Mouse (Mus musculus) small intestine, adult 2 months (tissue): ENCODE results near the gene Sos2. TPM values are rescaled to one million over a fixed set of nuclear protein-coding genes. Genes with fewer than 3 reads are reported as not detected.
"Not testable (repeated sequence)": the region's sequence is repeated elsewhere in the genome, so short reads cannot be mapped to it uniquely, and the experiment has no call there.

Experiments used
- H3K27ac ChIP-seq: fragments of 200-500 bp; 2 replicates; pipeline ENCODE4 v1.5.1; 2012; ENCODE audit warnings: low read depth, low read length, control low read depth, inconsistent platforms; ENCODE audit not compliant: insufficient read depth
- H3K27me3 ChIP-seq: fragments of 200-500 bp; 2 replicates; pipeline ENCODE4 v1.6.1; 2012; ENCODE audit warnings: mild to moderate bottlenecking, moderate library complexity, low read length, inconsistent platforms; ENCODE audit not compliant: control insufficient read depth, insufficient read depth
- H3K36me3 ChIP-seq: fragments of 200-500 bp; 2 replicates; pipeline ENCODE4 v1.6.1; 2012; ENCODE audit warnings: mild to moderate bottlenecking, low read length, control low read depth, inconsistent platforms; ENCODE audit not compliant: control insufficient read depth, insufficient read depth
- H3K4me1 ChIP-seq: fragments of 200-500 bp; 2 replicates; pipeline ENCODE4 v1.6.1; 2012; ENCODE audit warnings: low read length, inconsistent platforms, mixed read lengths; ENCODE audit not compliant: control insufficient read depth, insufficient read depth, insufficient read length
- H3K4me3 ChIP-seq: fragments of 200-500 bp; 2 replicates; pipeline ENCODE4 v1.5.1; 2012; ENCODE audit warnings: low read depth, mild to moderate bottlenecking, control low read depth, inconsistent platforms, low read length, moderate library complexity
- CTCF ChIP-seq: fragments of 200-500 bp; IDR thresholded peaks from 2 replicates; pipeline ENCODE4 v1.5.1; 2012; ENCODE audit warnings: low read depth, mild to moderate bottlenecking, control low read depth, inconsistent platforms, low read length, moderate library complexity, mixed read lengths; ENCODE audit not compliant: insufficient replicate concordance, insufficient read length; ENCODE audit errors: extremely low read depth
- POLR2A ChIP-seq: fragments of 200-500 bp; IDR thresholded peaks from 2 replicates; pipeline ENCODE4 v1.6.1; 2012; ENCODE audit warnings: low read depth, mild to moderate bottlenecking, control low read depth, inconsistent platforms, low read length, moderate library complexity
- WGBS: fragments of 180-500 bp; shearing (Covaris S2); methylation state at CpG from one replicate; pipeline ENCODE4 v1.1.7; 2018; 5-methylcytosine and 5-hydroxymethylcytosine counted together
- polyA plus RNA-seq: library from polyadenylated mRNA; depleted of rRNA; stranded (reverse); fragments of >200 nt; gene quantifications from 2 replicates; pipeline ENCODE4 v1.2.3, GENCODE M21; 2012

The Sos2 gene
- polyA plus RNA-seq, 1 experiment, result 12.0 TPM

DNA sequence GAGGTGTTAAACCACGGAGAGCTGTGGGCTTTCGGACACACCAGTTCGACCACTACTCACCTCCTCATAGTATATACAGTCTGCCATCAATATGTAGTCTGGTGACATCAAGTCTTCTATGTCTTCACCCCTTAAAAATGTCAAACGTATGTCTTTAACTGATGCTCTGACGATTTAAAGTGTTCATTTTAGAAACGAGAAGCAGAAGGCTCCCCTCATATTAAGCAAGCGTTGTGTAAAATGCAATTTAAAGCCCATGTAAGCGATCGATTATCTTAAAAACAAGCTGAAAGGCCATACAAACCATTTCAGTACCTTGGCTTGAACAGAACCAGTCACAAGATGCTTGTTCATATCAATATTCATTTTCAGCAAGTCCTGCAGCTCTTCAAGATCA, 99.4 kb downstream of the Sos2 start:
- WGBS, result 15% methylated on average over 9 of the region's 9 CpGs
- H3K4me1 ChIP-seq, result peaks cover 5% of the 10 kb centered on the region; the same call in 1 of the 2 replicates
- H3K27me3 ChIP-seq, result no peaks in the 10 kb centered on the region
- peaks cover 34% of the 10 kb centered on the region for H3K36me3 ChIP-seq
- H3K4me3 ChIP-seq, result peak overlapping the region; percentile 93
- no peak for TF ChIP-seq CTCF
- no peak for TF ChIP-seq POLR2A
- peak overlapping the region; percentile 31; the same call in 1 of the 2 replicates for H3K27ac ChIP-seq

DNA sequence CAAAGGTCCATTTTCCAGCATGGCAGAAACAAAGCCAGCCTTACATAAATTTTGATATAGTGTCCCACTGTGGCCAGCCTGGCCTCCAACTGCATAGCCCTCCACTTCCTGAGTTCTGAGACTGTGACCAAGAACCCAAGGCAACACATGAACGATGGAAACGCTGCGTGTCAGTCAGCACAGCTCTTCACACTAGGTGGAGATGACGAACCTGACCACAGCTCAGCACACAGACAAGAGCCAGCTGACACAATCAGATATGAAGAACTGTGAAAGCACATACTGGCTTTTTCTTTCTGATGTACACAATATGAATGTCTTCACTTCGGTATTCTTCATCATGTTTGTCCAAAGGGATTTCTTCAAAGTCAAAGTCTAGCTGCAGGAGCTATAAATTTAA, 102.0 kb downstream of the Sos2 start:
- Histone ChIP-seq H3K36me3 (peaks cover 22% of the 10 kb centered on the region), H3K4me3 (no peak overlapping the region), H3K27me3 (no peaks in the 10 kb centered on the region), H3K27ac (no peak overlapping the region), H3K4me1 (peaks cover 5% of the 10 kb centered on the region; the same call in 1 of the 2 replicates)
- WGBS, result 34% methylated on average over 5 of the region's 5 CpGs
- TF ChIP-seq POLR2A (no peak), CTCF (no peak)

DNA sequence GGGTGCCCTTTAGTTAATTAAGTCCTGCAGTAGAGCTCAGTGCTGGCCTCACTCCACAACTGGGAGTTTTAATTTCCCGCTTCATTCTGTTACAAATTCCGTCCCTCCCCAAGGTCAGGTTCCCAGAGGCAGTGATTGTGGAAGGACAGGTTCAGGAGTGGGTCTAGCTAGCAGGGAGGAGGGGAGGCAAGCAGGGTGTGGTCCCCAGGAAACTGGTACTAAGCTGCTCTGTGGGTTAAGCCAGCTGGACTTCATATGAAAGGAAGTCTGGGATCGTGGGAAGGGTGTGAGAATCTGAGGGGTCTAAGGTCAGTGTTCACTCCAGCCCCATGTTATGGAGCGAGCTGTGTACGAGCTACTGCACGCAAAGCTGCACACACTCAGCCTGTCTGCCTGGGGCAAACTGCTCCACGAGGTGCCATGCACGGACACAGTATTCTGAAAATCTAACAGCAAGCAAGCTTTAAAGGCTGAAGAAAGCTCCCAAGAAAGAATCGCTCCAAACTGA, 105.5 kb downstream of the Sos2 start:
- no peaks in the 10 kb centered on the region for H3K27me3 ChIP-seq
- peaks cover 21% of the 10 kb centered on the region for H3K36me3 ChIP-seq
- no peak overlapping the region for H3K4me3 ChIP-seq
- 72% methylated on average over 9 of the region's 9 CpGs for WGBS
- peaks cover 4% of the 10 kb centered on the region; the same call in 1 of the 2 replicates for H3K4me1 ChIP-seq
- TF ChIP-seq CTCF (no peak), POLR2A (no peak)
- no peak overlapping the region for H3K27ac ChIP-seq

DNA sequence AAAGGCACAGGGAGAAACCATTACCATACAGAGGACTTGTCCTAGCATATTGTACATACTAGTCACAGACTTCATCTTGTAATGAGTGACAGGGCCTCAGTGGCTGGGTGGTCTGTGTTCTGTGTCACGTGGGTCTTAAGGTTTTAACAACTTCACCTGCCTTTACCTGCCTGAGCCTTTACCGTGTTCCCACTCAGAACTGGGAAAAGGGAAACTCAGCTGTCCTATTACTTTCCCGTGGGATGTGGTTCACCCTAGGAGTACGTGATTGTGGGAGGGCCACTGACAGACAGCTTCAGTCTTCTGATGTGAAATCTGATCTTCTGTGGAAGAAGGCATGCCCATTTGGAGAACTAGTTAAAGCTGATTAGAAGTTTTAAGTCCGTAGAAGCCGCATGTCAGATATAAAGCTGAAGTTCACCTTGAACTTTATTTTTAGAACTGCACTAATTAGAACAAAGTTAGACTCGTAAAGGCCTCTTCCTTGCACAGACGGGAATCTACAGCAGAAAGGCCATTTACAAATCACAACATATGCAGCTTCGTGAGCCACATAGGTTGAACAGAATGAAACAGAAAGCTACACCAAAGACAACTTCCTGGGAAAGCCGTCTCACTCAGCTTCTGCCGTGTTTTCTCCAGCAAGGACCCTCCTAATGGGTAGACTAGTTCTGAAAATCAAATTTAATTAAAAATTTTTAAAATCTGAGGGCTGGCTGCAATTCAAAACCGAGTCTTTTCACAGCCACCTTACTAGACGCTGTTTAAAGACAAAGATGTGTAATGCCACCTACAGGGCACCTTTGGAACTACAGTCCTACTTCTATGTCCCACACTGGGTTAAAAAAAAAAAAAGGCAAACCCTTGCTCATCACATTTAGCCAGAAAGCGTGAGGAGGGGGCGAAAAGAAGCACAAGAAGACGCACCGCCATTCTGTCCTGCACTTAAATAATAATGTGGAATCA, 107.5 kb downstream of the Sos2 start:
- 11% methylated on average over 17 of the region's 17 CpGs for WGBS
- TF ChIP-seq CTCF, result no peak
- TF ChIP-seq POLR2A, result no peak
- peak overlapping the region; percentile 52 for H3K27ac ChIP-seq
- peak overlapping the region; percentile 13; the same call in 1 of the 2 replicates for H3K4me3 ChIP-seq
- H3K27me3 ChIP-seq, result no peaks in the 10 kb centered on the region
- peaks cover 2% of the 10 kb centered on the region; the same call in 1 of the 2 replicates for H3K4me1 ChIP-seq
- peaks cover 13% of the 10 kb centered on the region for H3K36me3 ChIP-seq

DNA sequence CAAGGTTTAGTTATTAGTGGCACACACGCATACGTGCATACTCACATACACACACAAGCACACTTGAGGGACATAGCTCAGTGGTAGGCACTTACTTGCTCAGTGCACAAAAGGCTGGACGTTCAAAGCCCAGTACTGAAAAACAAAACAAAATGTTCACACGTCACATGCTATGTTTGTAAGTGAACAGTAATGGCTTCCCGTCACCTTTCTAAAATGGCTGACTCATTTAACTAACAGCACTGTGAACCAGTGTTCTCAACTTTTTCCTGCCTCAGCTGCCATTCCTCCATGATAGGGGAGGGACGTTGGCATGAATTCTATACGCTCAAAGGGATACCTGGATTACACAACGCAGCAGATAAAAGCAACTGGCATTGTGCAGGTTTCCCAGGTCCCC, 108.4 kb downstream of the Sos2 start:
- 71% methylated on average over 8 of the region's 8 CpGs for WGBS
- TF ChIP-seq CTCF (no peak), POLR2A (no peak)
- H3K27ac ChIP-seq, result peak overlapping the region; percentile 52; the same call in 1 of the 2 replicates

DNA sequence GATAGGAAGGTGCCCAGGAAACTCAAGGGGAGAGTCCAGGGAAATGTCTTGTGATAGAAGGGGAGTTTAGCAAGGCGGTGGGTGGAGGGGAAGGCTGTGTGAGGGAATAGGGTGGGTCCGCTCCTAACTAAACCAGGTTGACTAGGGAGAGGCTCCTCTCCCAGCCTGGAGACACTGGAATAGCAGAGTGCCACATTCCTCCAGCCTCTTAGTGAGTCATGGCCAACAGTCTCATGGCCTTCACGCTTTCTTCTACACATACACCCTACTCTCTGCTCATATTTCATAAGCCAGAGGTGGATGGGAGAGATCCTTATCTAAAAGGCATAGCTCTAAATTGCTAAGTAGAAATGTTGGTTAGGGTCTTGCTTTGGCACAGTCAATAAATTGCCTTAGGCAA, 111.7 kb downstream of the Sos2 start:
- no peak for TF ChIP-seq POLR2A
- TF ChIP-seq CTCF, result no peak
- no peaks in the 10 kb centered on the region for H3K36me3 ChIP-seq
- H3K4me1 ChIP-seq, result peaks cover 2% of the 10 kb centered on the region; the same call in 1 of the 2 replicates
- H3K4me3 ChIP-seq, result no peak overlapping the region
- no peaks in the 10 kb centered on the region for H3K27me3 ChIP-seq
- 95% methylated on average over 3 of the region's 3 CpGs for WGBS
- no peak overlapping the region for H3K27ac ChIP-seq

More for the DNA sequence above, 108.4 kb downstream of the Sos2 start:
- Histone ChIP-seq H3K36me3 (peaks cover 11% of the 10 kb centered on the region), H3K4me3 (no peak overlapping the region), H3K27me3 (no peaks in the 10 kb centered on the region), H3K4me1 (peaks cover 2% of the 10 kb centered on the region; the same call in 1 of the 2 replicates)

DNA sequence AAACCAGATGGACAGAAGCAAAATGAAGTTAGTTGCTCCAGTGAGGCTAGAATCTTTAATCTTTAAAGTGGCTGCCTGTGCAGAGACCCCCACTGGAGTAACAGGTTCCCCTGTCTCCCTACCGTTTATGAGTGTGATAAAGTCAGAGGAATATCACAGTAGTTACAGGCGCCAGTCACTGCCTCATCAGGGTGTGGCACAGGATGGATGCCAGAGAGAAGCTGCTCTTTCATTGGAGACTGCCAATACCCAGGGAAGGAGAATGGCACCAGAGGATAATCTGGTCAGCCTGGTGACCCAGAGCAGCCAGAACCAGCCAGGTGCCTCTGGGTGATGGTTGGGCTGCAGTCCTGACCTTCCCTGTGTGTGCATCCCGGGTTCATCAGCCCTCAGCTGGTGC, 113.4 kb downstream of the Sos2 start:
- peaks cover 1% of the 10 kb centered on the region; the same call in 1 of the 2 replicates for H3K4me1 ChIP-seq
- H3K27ac ChIP-seq, result no peak overlapping the region
- 42% methylated on average over 3 of the region's 3 CpGs for WGBS
- no peak overlapping the region for H3K4me3 ChIP-seq
- H3K36me3 ChIP-seq, result no peaks in the 10 kb centered on the region
- no peaks in the 10 kb centered on the region for H3K27me3 ChIP-seq
- TF ChIP-seq POLR2A (no peak), CTCF (no peak)

DNA sequence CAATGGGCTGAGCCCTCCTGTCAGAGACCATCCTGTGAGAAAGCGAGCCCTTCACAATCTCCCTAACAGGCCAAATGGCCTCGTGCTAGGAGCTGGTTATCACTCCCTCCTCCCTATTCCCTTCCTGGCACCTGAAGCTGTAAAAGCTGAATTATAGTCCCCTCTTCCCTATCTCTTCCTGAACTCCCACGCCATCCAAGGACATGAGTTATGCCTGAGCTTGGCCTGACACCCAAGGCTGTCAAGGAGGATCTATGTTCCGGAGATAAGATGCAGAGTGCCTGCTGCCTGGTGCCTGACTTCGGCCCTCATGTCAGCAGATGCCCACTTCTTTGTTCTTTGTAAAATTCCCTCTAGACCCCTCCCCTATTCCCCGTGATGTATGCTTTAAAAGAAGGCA, 120.6 kb downstream of the Sos2 start:
- 87% methylated on average over 6 of the region's 6 CpGs for WGBS
- not testable (repeated sequence) for H3K36me3 ChIP-seq

More for the DNA sequence above, 120.6 kb downstream of the Sos2 start:
- not testable (repeated sequence) for H3K27ac ChIP-seq, H3K4me1 ChIP-seq, H3K27me3 ChIP-seq, H3K4me3 ChIP-seq
